Mouse (Mus musculus): ENCODE measurements around the gene Angpt4. TPM values are rescaled to one million over a fixed set of nuclear protein-coding genes. Genes with fewer than 3 reads are reported as not detected.

Gene Angpt4
- polyA plus RNA-seq, 1 experiment from 2014 or later: 1.1 TPM

DNA sequence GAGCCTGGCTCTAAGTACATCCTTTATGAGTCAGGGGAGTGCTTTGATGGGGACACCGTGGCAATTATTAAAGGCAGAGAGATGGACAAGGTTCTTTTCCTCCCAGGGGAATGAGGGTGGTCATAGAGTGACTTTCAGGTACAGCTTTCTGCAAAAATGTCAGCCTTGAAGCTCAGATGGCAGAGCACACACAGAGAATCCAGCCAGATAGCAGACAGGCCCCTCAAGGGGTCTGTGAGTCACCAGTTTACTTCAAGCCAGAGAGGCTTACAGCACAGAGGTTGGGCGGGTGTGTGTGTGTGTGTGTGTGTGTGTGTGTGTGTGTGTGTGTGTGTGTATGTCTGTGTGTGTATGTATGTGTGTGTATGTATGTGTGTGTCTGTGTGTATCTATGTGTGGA, 4.0 kb upstream of the Angpt4 start:
- Histone ChIP-seq H3K4me1 (ENCODE audit: control insufficient read depth, insufficient read depth, low read length) (peaks cover 17% of the 10 kb centered on the region), H3K36me3 (ENCODE audit: control insufficient read depth, insufficient read depth, low read length) (no peaks in the 10 kb centered on the region), H3K4me3 (ENCODE audit: low read length) (no peak overlapping the region), H3K9me3 (ENCODE audit: control insufficient read depth, low read length) (no peaks in the 10 kb centered on the region), H3K9ac (ENCODE audit: low read depth, low read length) (no peak overlapping the region), H3K27me3 (ENCODE audit: control insufficient read depth, insufficient read depth, low read length) (no peaks in the 10 kb centered on the region), H3K27ac (ENCODE audit: low read depth, low read length) (no peak overlapping the region), H3K4me2 (replicated peaks; ENCODE audit: low read depth, low read length) (no peak overlapping the region)
- WGBS: 78% methylated on average over 2 of the region's 2 CpGs
- no peak for ATAC-seq (ENCODE audit: low FRiP score, low TSS enrichment)

- no peaks in the 10 kb centered on the region for H3K9me3 ChIP-seq (ENCODE audit: control insufficient read depth, low read length)
- H3K36me3 ChIP-seq (ENCODE audit: control insufficient read depth, insufficient read depth, low read length): no peaks in the 10 kb centered on the region
- no peak overlapping the region for H3K27ac ChIP-seq (ENCODE audit: low read depth, low read length)
- peaks cover 17% of the 10 kb centered on the region for H3K4me1 ChIP-seq (ENCODE audit: control insufficient read depth, insufficient read depth, low read length)
- H3K4me2 ChIP-seq (replicated peaks; ENCODE audit: low read depth, low read length): no peak overlapping the region
- H3K27me3 ChIP-seq (ENCODE audit: control insufficient read depth, insufficient read depth, low read length): no peaks in the 10 kb centered on the region; the same call in 1 of the 2 replicates
- no peak overlapping the region for H3K9ac ChIP-seq (ENCODE audit: low read depth, low read length)
- 67% methylated on average over 3 of the region's 3 CpGs for WGBS
- ATAC-seq (ENCODE audit: low FRiP score, low TSS enrichment): no peak
- H3K4me3 ChIP-seq (ENCODE audit: low read length): no peak overlapping the region
Observed at GRCm38 (mm10) chr2:151909386-151909785, 1.6 kb upstream of the Angpt4 start.

DNA sequence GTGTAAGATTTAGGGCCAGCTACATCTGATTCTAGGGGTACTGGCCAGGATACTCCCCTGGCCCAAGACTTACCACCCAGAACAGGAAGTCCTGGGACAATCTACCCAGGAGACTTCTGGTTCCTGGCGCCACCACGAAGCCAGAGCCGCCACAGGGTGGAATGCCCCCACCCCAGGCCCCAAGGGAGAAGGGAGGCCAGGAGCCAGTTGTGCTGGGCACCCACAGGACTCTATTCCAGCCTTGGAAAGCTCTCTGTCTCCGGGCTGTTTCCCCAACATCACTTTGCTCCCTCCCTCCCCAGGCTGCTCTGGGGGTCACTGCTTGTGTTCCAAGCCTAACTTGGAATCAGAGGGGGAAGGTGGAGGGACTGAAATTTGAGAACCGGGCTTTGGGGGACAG, 512 bp upstream of the Angpt4 start:
- Histone ChIP-seq H3K4me1 (ENCODE audit: control insufficient read depth, insufficient read depth, low read length) (peaks cover 18% of the 10 kb centered on the region), H3K9me3 (ENCODE audit: control insufficient read depth, low read length) (no peaks in the 10 kb centered on the region), H3K27ac (ENCODE audit: low read depth, low read length) (peak overlapping the region; percentile 51; the same call in 1 of the 2 replicates), H3K4me2 (replicated peaks; ENCODE audit: low read depth, low read length) (no peak overlapping the region; the same call in 1 of the 2 replicates), H3K9ac (ENCODE audit: low read depth, low read length) (no peak overlapping the region), H3K27me3 (ENCODE audit: control insufficient read depth, insufficient read depth, low read length) (no peaks in the 10 kb centered on the region; the same call in 1 of the 2 replicates), H3K4me3 (ENCODE audit: low read length) (no peak overlapping the region), H3K36me3 (ENCODE audit: control insufficient read depth, insufficient read depth, low read length) (no peaks in the 10 kb centered on the region)
- no peak for ATAC-seq (ENCODE audit: low FRiP score, low TSS enrichment)
- WGBS: 53% methylated on average over 5 of the region's 5 CpGs

- H3K36me3 ChIP-seq (ENCODE audit: control insufficient read depth, insufficient read depth, low read length): no peaks in the 10 kb centered on the region
- H3K27ac ChIP-seq (ENCODE audit: low read depth, low read length): no peak overlapping the region
- ATAC-seq (ENCODE audit: low FRiP score, low TSS enrichment): no peak
- peaks cover 31% of the 10 kb centered on the region for H3K4me1 ChIP-seq (ENCODE audit: control insufficient read depth, insufficient read depth, low read length)
- H3K9me3 ChIP-seq (ENCODE audit: control insufficient read depth, low read length): no peaks in the 10 kb centered on the region
- H3K27me3 ChIP-seq (ENCODE audit: control insufficient read depth, insufficient read depth, low read length): no peaks in the 10 kb centered on the region; the same call in 1 of the 2 replicates
- no peak overlapping the region for H3K4me3 ChIP-seq (ENCODE audit: low read length)
- 76% methylated on average over 3 of the region's 3 CpGs for WGBS
- no peak overlapping the region for H3K9ac ChIP-seq (ENCODE audit: low read depth, low read length)
- H3K4me2 ChIP-seq (replicated peaks; ENCODE audit: low read depth, low read length): no peak overlapping the region
Observed at GRCm38 (mm10) chr2:151911751-151912150, 741 bp downstream of the Angpt4 start.

GRCm38 (mm10) chr2:151914120-151914519, 3.1 kb downstream of the Angpt4 start:
- no peak for ATAC-seq (ENCODE audit: low FRiP score, low TSS enrichment)
- peaks cover 39% of the 10 kb centered on the region for H3K4me1 ChIP-seq (ENCODE audit: control insufficient read depth, insufficient read depth, low read length)

DNA sequence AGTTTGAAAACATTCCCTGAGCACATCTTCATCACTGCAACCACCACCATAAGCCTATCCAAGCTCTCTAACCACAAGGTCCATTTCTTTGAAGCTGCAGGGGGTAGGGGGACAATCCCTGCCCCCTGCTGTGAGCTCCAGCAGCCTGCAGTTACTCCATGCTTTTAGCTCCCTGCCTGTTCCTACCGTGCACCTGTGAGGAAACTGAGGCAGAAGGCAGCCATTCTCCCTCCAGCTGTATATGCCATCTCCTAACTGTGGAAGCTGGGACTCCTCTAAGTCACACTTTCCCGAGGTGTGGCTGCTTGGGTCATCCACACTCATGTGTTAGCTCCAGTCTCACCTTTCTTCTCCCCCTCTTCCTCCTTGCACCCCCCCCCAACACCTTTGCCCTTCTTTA, 4.1 kb downstream of the Angpt4 start:
- H3K4me3 ChIP-seq (ENCODE audit: low read length): no peak overlapping the region
- H3K9ac ChIP-seq (ENCODE audit: low read depth, low read length): no peak overlapping the region
- H3K4me2 ChIP-seq (replicated peaks; ENCODE audit: low read depth, low read length): no peak overlapping the region
- H3K27ac ChIP-seq (ENCODE audit: low read depth, low read length): no peak overlapping the region
- no peaks in the 10 kb centered on the region for H3K36me3 ChIP-seq (ENCODE audit: control insufficient read depth, insufficient read depth, low read length)
- no peaks in the 10 kb centered on the region for H3K9me3 ChIP-seq (ENCODE audit: control insufficient read depth, low read length)
- WGBS: 15% methylated on average over 2 of the region's 2 CpGs
- ATAC-seq (ENCODE audit: low FRiP score, low TSS enrichment): no peak
- no peaks in the 10 kb centered on the region; the same call in 1 of the 2 replicates for H3K27me3 ChIP-seq (ENCODE audit: control insufficient read depth, insufficient read depth, low read length)
- H3K4me1 ChIP-seq (ENCODE audit: control insufficient read depth, insufficient read depth, low read length): peaks cover 42% of the 10 kb centered on the region

More at GRCm38 (mm10) chr2:151914120-151914519, 3.1 kb downstream of the Angpt4 start:
- Histone ChIP-seq H3K27me3 (ENCODE audit: control insufficient read depth, insufficient read depth, low read length) (no peaks in the 10 kb centered on the region; the same call in 1 of the 2 replicates), H3K4me3 (ENCODE audit: low read length) (no peak overlapping the region), H3K9ac (ENCODE audit: low read depth, low read length) (no peak overlapping the region), H3K4me2 (replicated peaks; ENCODE audit: low read depth, low read length) (no peak overlapping the region), H3K9me3 (ENCODE audit: control insufficient read depth, low read length) (no peaks in the 10 kb centered on the region), H3K36me3 (ENCODE audit: control insufficient read depth, insufficient read depth, low read length) (no peaks in the 10 kb centered on the region), H3K27ac (ENCODE audit: low read depth, low read length) (no peak overlapping the region)
- 68% methylated on average over 5 of the region's 5 CpGs for WGBS

DNA sequence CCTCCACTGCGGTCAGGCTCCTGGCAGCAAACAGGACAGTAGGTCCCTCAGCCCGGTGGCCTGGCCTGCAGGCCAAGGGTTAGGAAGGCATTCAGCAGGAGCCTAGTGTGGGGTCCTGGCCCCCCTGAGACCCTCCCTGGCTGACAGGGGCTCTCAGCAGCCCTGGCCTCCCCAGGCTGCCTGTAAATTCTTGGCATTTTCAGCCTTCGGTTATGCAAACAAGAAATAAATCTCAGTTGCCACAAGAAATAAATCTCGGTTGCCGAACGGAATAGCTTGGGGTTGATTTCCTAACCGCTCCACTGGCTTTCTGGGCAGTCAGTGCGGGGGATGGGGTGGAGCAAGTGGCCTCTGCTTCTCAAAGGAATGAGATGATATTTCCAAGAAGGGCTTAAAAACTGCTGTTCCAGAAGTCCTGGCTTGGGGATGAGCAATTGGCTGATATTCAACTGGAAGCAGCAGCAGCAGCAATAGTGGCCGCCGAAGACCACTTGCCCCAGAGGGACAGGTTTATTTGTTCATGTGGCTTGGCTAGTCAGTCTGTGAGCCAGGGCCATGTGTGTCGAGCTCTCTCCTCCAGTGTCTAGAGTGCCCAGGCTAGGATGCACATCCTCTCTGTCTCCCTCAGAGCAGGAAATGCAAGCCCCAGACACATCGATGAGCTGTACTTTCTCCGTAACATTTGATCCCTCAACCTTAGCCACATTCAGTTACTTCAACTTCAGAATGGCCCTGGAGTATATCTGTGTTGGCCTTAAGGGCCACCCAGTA, 5.2 kb downstream of the Angpt4 start:
- 0 out of 2 replicates have a peak overlapping the region, but pooled peaks have one; percentile 15 for H3K4me2 ChIP-seq (replicated peaks; ENCODE audit: low read depth, low read length)
- no peaks in the 10 kb centered on the region for H3K36me3 ChIP-seq (ENCODE audit: control insufficient read depth, insufficient read depth, low read length)
- H3K27me3 ChIP-seq (ENCODE audit: control insufficient read depth, insufficient read depth, low read length): no peaks in the 10 kb centered on the region; the same call in 1 of the 2 replicates
- peaks cover 31% of the 10 kb centered on the region for H3K4me1 ChIP-seq (ENCODE audit: control insufficient read depth, insufficient read depth, low read length)
- 10% methylated on average over 13 of the region's 13 CpGs for WGBS
- no peak overlapping the region for H3K4me3 ChIP-seq (ENCODE audit: low read length)
- no peaks in the 10 kb centered on the region for H3K9me3 ChIP-seq (ENCODE audit: control insufficient read depth, low read length)
- ATAC-seq (ENCODE audit: low FRiP score, low TSS enrichment): peak; percentile 74
- no peak overlapping the region for H3K9ac ChIP-seq (ENCODE audit: low read depth, low read length)
- peak overlapping the region; percentile 49 for H3K27ac ChIP-seq (ENCODE audit: low read depth, low read length)

DNA sequence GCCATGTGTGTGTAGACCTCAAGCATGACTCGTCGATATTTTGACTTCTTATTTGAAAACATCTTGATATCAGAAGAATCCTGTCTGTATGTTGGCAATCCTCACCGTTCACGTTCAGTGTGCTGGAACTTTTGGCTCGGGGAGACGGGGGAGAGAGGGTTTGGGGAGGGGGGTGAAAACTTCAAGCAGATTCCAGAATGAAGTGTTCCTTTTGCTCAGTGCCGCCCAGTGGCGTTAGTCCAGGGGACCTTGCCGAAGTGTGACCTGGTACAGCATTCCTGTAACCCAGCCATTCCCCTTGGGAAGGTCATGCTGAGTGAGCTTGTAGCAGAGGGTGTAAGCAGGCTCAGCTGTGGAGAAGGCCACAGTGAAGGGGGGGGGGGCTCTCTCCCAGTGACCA, 8.1 kb downstream of the Angpt4 start:
- no peak overlapping the region for H3K9ac ChIP-seq (ENCODE audit: low read depth, low read length)
- H3K27me3 ChIP-seq (ENCODE audit: control insufficient read depth, insufficient read depth, low read length): no peaks in the 10 kb centered on the region; the same call in 1 of the 2 replicates
- ATAC-seq (ENCODE audit: low FRiP score, low TSS enrichment): no peak
- H3K4me2 ChIP-seq (replicated peaks; ENCODE audit: low read depth, low read length): no peak overlapping the region
- H3K9me3 ChIP-seq (ENCODE audit: control insufficient read depth, low read length): no peaks in the 10 kb centered on the region
- no peaks in the 10 kb centered on the region for H3K36me3 ChIP-seq (ENCODE audit: control insufficient read depth, insufficient read depth, low read length)
- no peak overlapping the region for H3K27ac ChIP-seq (ENCODE audit: low read depth, low read length)
- H3K4me1 ChIP-seq (ENCODE audit: control insufficient read depth, insufficient read depth, low read length): peaks cover 25% of the 10 kb centered on the region
- 50% methylated on average over 9 of the region's 9 CpGs for WGBS
- H3K4me3 ChIP-seq (ENCODE audit: low read length): no peak overlapping the region

DNA sequence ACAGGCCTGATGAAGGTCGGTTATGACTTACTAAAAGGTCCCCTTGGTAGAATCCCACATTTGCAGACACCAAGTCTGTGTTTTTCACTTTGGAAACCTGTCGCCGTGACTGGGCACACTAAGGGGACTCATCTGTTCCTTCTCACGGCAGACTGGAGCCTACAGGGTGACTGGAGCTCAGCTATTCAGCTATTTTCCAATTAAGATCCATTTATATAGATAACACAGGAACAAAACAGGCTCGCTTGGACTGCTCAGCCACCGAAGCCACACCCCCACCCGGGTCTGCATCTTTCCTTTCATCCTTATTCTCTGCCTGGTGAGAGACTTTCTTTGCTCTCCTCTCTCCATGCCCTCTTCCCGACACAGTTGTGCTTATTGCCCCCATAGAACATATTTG, 10.1 kb downstream of the Angpt4 start:
- Histone ChIP-seq H3K36me3 (ENCODE audit: control insufficient read depth, insufficient read depth, low read length) (no peaks in the 10 kb centered on the region), H3K9me3 (ENCODE audit: control insufficient read depth, low read length) (no peaks in the 10 kb centered on the region), H3K9ac (ENCODE audit: low read depth, low read length) (no peak overlapping the region), H3K27ac (ENCODE audit: low read depth, low read length) (no peak overlapping the region), H3K4me2 (replicated peaks; ENCODE audit: low read depth, low read length) (no peak overlapping the region), H3K4me3 (ENCODE audit: low read length) (no peak overlapping the region), H3K4me1 (ENCODE audit: control insufficient read depth, insufficient read depth, low read length) (peaks cover 18% of the 10 kb centered on the region), H3K27me3 (ENCODE audit: control insufficient read depth, insufficient read depth, low read length) (no peaks in the 10 kb centered on the region)
- WGBS: 68% methylated on average over 8 of the region's 8 CpGs
- ATAC-seq (ENCODE audit: low FRiP score, low TSS enrichment): no peak
